Mouse (Mus musculus) CH12.LX (cell line): ENCODE measurements around the gene Skap1. TPM values are rescaled to one million over a fixed set of nuclear protein-coding genes. Genes with fewer than 3 reads are reported as not detected.

ENCODE experiments used
- DNase-seq: peaks from one replicate; pipeline ENCODE4 v3.0.0-alpha.2; 2013; ENCODE audit errors: extremely low read depth
- H3K27ac ChIP-seq: 2 replicates; pipeline ENCODE4 v1.5.1; 2012; ENCODE audit warnings: low read depth, mild to moderate bottlenecking, control low read depth, moderate library complexity; ENCODE audit not compliant: insufficient read depth
- H3K27me3 ChIP-seq: replicated peaks from 2 replicates; pipeline ENCODE3; 2012; ENCODE audit warnings: inconsistent platforms
- H3K36me3 ChIP-seq, 2 experiments: replicated peaks in 1 of 2; 2 replicates each; pipeline versions ENCODE3 to v1.6.1; 2012; ENCODE audit warnings: inconsistent platforms in 1 of 2, low read length in 1 of 2, mild to moderate bottlenecking in 1 of 2, mixed read lengths in 1 of 2, moderate library complexity in 1 of 2; ENCODE audit not compliant: control insufficient read depth in 1 of 2, insufficient read depth in 1 of 2
- H3K4me1 ChIP-seq, 2 experiments: 2 replicates each; pipeline ENCODE4 v1.6.1; 2012; ENCODE audit warnings: inconsistent platforms in 1 of 2, moderate library complexity in 1 of 2; ENCODE audit not compliant: insufficient read depth in 2 of 2, control insufficient read depth in 1 of 2
- H3K4me2 ChIP-seq: 2 replicates; pipeline ENCODE4 v1.6.1; 2012; ENCODE audit warnings: low read depth, mild to moderate bottlenecking, control low read depth; ENCODE audit not compliant: poor library complexity, insufficient read depth, severe bottlenecking
- H3K4me3 ChIP-seq, 3 experiments: fragments of 150-350 bp in 1 of 3; sonication (generic) in 1 of 3; replicated peaks in 1 of 3; 2 replicates each; pipeline versions ENCODE3 to v1.5.1; 2011 to 2012; ENCODE audit warnings: low read depth in 2 of 3, low read length in 2 of 3, mild to moderate bottlenecking in 2 of 3, moderate library complexity in 2 of 3, control low read depth in 1 of 3, improper control_type of control experiment in 1 of 3, inconsistent platforms in 1 of 3, mixed read lengths in 1 of 3; ENCODE audit not compliant: poor library complexity in 1 of 3
- H3K79me2 ChIP-seq: replicated peaks from 2 replicates; pipeline ENCODE4 v1.6.1; 2012; ENCODE audit warnings: mild to moderate bottlenecking, moderate library complexity; ENCODE audit not compliant: control insufficient read depth, poor library complexity, insufficient read depth, severe bottlenecking; ENCODE audit errors: extremely low read depth
- H3K9ac ChIP-seq: 2 replicates; pipeline ENCODE4 v1.6.1; 2012; ENCODE audit warnings: low read depth, mild to moderate bottlenecking, control low read depth, moderate library complexity; ENCODE audit not compliant: insufficient read depth
- H3K9me3 ChIP-seq: replicated peaks from 2 replicates; pipeline ENCODE3; 2012; ENCODE audit warnings: low read length, inconsistent platforms, mixed read lengths
- BHLHE40 ChIP-seq: IDR thresholded peaks from 2 replicates; pipeline ENCODE4 v1.6.1; 2011; ENCODE audit warnings: mild to moderate bottlenecking, low read depth, low read length, improper control_type of control experiment
- CHD1 ChIP-seq: IDR thresholded peaks from 2 replicates; pipeline ENCODE4 v1.6.1; 2012; ENCODE audit warnings: low read depth, low read length, improper control_type of control experiment, inconsistent platforms
- CHD2 ChIP-seq: IDR thresholded peaks from 2 replicates; pipeline ENCODE4 v1.6.1; 2011; ENCODE audit warnings: low read length, improper control_type of control experiment
- E2F4 ChIP-seq: IDR thresholded peaks from 2 replicates; pipeline ENCODE4 v1.6.1; 2011; ENCODE audit warnings: low read depth, low read length, improper control_type of control experiment; ENCODE audit not compliant: insufficient replicate concordance
- ELF1 ChIP-seq: IDR thresholded peaks from 2 replicates; pipeline ENCODE4 v1.6.1; 2014; ENCODE audit warnings: low read depth, mild to moderate bottlenecking, inconsistent platforms, low read length, improper control_type of control experiment
- EP300 ChIP-seq: IDR thresholded peaks from 2 replicates; pipeline ENCODE4 v1.6.1; 2011; ENCODE audit warnings: low read length, improper control_type of control experiment
- ETS1 ChIP-seq: conservative IDR thresholded peaks from 2 replicates; pipeline ENCODE4 v1.6.1; 2012; ENCODE audit warnings: low read depth, mild to moderate bottlenecking, inconsistent platforms, low read length, improper control_type of control experiment, moderate library complexity
- GABPA ChIP-seq: IDR thresholded peaks from 2 replicates; pipeline ENCODE4 v1.6.1; 2012; ENCODE audit warnings: low read depth, low read length, improper control_type of control experiment, inconsistent platforms; ENCODE audit not compliant: insufficient replicate concordance
- IRF4 ChIP-seq: IDR thresholded peaks from 2 replicates; pipeline ENCODE4 v1.6.1; 2014; ENCODE audit warnings: low read depth, mild to moderate bottlenecking, inconsistent platforms, low read length, improper control_type of control experiment
- JUN ChIP-seq: IDR thresholded peaks from 2 replicates; pipeline ENCODE4 v1.6.1; 2011; ENCODE audit warnings: low read depth, mild to moderate bottlenecking, low read length, improper control_type of control experiment, moderate library complexity; ENCODE audit not compliant: insufficient read depth
- JUND ChIP-seq: conservative IDR thresholded peaks from 2 replicates; pipeline ENCODE4 v1.6.1; 2011; ENCODE audit warnings: low read depth, low read length, improper control_type of control experiment
- MAFK ChIP-seq: IDR thresholded peaks from 2 replicates; pipeline ENCODE4 v1.6.1; 2011; ENCODE audit warnings: low read length, improper control_type of control experiment; ENCODE audit not compliant: insufficient replicate concordance
- MAX ChIP-seq: IDR thresholded peaks from 2 replicates; pipeline ENCODE4 v1.6.1; 2011; ENCODE audit warnings: low read length, improper control_type of control experiment
- MAZ ChIP-seq: IDR thresholded peaks from 2 replicates; pipeline ENCODE4 v1.6.1; 2012; ENCODE audit warnings: low read depth, mild to moderate bottlenecking, inconsistent platforms, low read length, improper control_type of control experiment, moderate library complexity
- MXI1 ChIP-seq: IDR thresholded peaks from 2 replicates; pipeline ENCODE4 v1.6.1; 2011; ENCODE audit warnings: mild to moderate bottlenecking, low read depth, low read length, improper control_type of control experiment
- MYC ChIP-seq: IDR thresholded peaks from 2 replicates; pipeline ENCODE4 v1.6.1; 2011; ENCODE audit warnings: low read depth, mild to moderate bottlenecking, improper control_type of control experiment, low read length
- NELFE ChIP-seq: IDR thresholded peaks from 2 replicates; pipeline ENCODE4 v1.6.1; 2011; ENCODE audit warnings: low read depth, low read length, improper control_type of control experiment
- NRF1 ChIP-seq: IDR thresholded peaks from 2 replicates; pipeline ENCODE4 v1.6.1; 2014; ENCODE audit warnings: low read depth, mild to moderate bottlenecking, inconsistent platforms, low read length, improper control_type of control experiment, moderate library complexity
- PAX5 ChIP-seq: IDR thresholded peaks from 2 replicates; pipeline ENCODE4 v1.6.1; 2012; ENCODE audit warnings: low read length, inconsistent platforms, mixed read lengths
- SMC3 ChIP-seq: IDR thresholded peaks from 2 replicates; pipeline ENCODE4 v1.6.1; 2011; ENCODE audit warnings: low read depth, low read length, improper control_type of control experiment
- TBP ChIP-seq: conservative IDR thresholded peaks from 2 replicates; pipeline ENCODE4 v1.6.1; 2011; ENCODE audit warnings: low read depth, low read length, improper control_type of control experiment
- TCF12 ChIP-seq: IDR thresholded peaks from 2 replicates; pipeline ENCODE4 v1.6.1; 2014; ENCODE audit warnings: low read depth, mild to moderate bottlenecking, inconsistent platforms, low read length, improper control_type of control experiment
- UBTF ChIP-seq: IDR thresholded peaks from 2 replicates; pipeline ENCODE4 v1.6.1; 2012; ENCODE audit warnings: low read depth, mild to moderate bottlenecking, inconsistent platforms, low read length, improper control_type of control experiment, moderate library complexity
- USF1 ChIP-seq: IDR thresholded peaks from 2 replicates; pipeline ENCODE4 v1.6.1; 2014; ENCODE audit warnings: low read depth, mild to moderate bottlenecking, inconsistent platforms, low read length, improper control_type of control experiment
- USF2 ChIP-seq: conservative IDR thresholded peaks from 2 replicates; pipeline ENCODE4 v1.6.1; 2011; ENCODE audit warnings: low read depth, low read length, improper control_type of control experiment
- ZKSCAN1 ChIP-seq: IDR thresholded peaks from 2 replicates; pipeline ENCODE4 v1.6.1; 2012; ENCODE audit warnings: low read depth, inconsistent platforms, low read length, improper control_type of control experiment, borderline replicate concordance
- ZMIZ1 ChIP-seq: IDR thresholded peaks from 2 replicates; pipeline ENCODE4 v1.6.1; 2012; ENCODE audit warnings: low read depth, mild to moderate bottlenecking, inconsistent platforms, low read length, improper control_type of control experiment
- ZNF384 ChIP-seq: IDR thresholded peaks from 2 replicates; pipeline ENCODE4 v1.6.1; 2012; ENCODE audit warnings: low read depth, low read length, improper control_type of control experiment, inconsistent platforms
- dilution Hi-C: fragments of 300-500 bp; cut with MboI; formaldehyde crosslinking; loops from 2 replicates; pipeline ENCODE4 v1.14.3; 2020; ENCODE audit warnings: low sequenced_read_pairs; ENCODE audit not compliant: extremely low pct_unique_long_range_greater_than_20kb, extremely low pct_ligation_motif_present
- in situ Hi-C: fragments of 300-500 bp; cut with MboI; formaldehyde crosslinking; loops from 3 replicates; pipeline ENCODE4 v1.14.3; 2019; ENCODE audit warnings: low sequenced_read_pairs, low pct_ligation_motif_present, low pct_unique_long_range_greater_than_20kb, mixed read lengths
- polyA plus RNA-seq: library from polyadenylated mRNA; unstranded; fragments of >175 nt; gene quantifications from 2 replicates; pipeline ENCODE4 v1.2.1, GENCODE M21; 2012; ENCODE audit warnings: low read depth; ENCODE audit not compliant: insufficient read length
- total RNA-seq, 2 experiments: library from RNA; depleted of rRNA; stranded (reverse); fragments of 300-350 nt in 1 of 2; fragments of >200 nt in 1 of 2; gene quantifications; 2 replicates each; pipeline ENCODE4 v1.2.3; 2012 to 2014

Gene Skap1
- total and polyA plus RNA-seq, 3 experiments = not detected

- TF ChIP-seq MAX (peak; percentile 68; the same call in 1 of the 2 replicates), NELFE (peak; percentile 75), MYC (peak; percentile 93), TCF12 (peak; percentile 99), NRF1 (no peak), USF2 (no peak), USF1 (no peak), ZMIZ1 (peak; percentile 64), ETS1 (peak; percentile 98), JUN (peak; percentile 57)
Measured at GRCm38 (mm10) chr11:96774536-96774935, 310.1 kb downstream of the Skap1 start (continued).

- H3K9me3 ChIP-seq = no peaks in the 10 kb centered on the region
- peaks cover 24% of the 10 kb centered on the region for H3K79me2 ChIP-seq
- H3K9ac ChIP-seq = peak overlapping the region; percentile 87
- H3K27ac ChIP-seq = peak overlapping the region; percentile 83
- dilution Hi-C loops (no loop called here), in situ Hi-C loops (loop anchor here (5.0 kb wide), 1 partner anchor 77 kb away; no protein-coding TSS in a partner anchor)
- peak overlapping the region; percentile 93 for H3K4me2 ChIP-seq
- H3K27me3 ChIP-seq = no peaks in the 10 kb centered on the region
- peaks cover 30 to 35% of the 10 kb centered on the region in 2 experiments for H3K4me1 ChIP-seq
- H3K4me3 ChIP-seq = peak overlapping the region; percentile 55 to 80 (median 74)
- peak; percentile 43 for DNase-seq
- TF ChIP-seq BHLHE40 = no peak
- 0 out of 2 replicates have a peak, but pooled peaks have one; percentile 10 for TF ChIP-seq UBTF
- TF ChIP-seq, all 38 proteins: peak for 1
- H3K36me3 ChIP-seq = peaks cover 34 to 40% of the 10 kb centered on the region in 2 experiments
Measured at GRCm38 (mm10) chr11:96775063-96775462, 310.7 kb downstream of the Skap1 start.

GRCm38 (mm10) chr11:96775665-96776064 is 311.3 kb downstream of the Skap1 start:
- DNase-seq = peak; percentile 94
- peaks cover 27 to 29% of the 10 kb centered on the region in 2 experiments for H3K4me1 ChIP-seq
- no peaks in the 10 kb centered on the region for H3K27me3 ChIP-seq
- in situ Hi-C loops = loop anchor here (5.0 kb wide), 1 partner anchor 77 kb away; no protein-coding TSS in a partner anchor
- H3K4me2 ChIP-seq = peak overlapping the region; percentile 93
- H3K79me2 ChIP-seq = peaks cover 24% of the 10 kb centered on the region
- peak overlapping the region; percentile 87 for H3K9ac ChIP-seq
- peak overlapping the region; percentile 55 to 80 (median 74) for H3K4me3 ChIP-seq
- peaks cover 28 to 34% of the 10 kb centered on the region in 2 experiments for H3K36me3 ChIP-seq
- dilution Hi-C loops = no loop called here
- H3K9me3 ChIP-seq = no peaks in the 10 kb centered on the region
- H3K27ac ChIP-seq = peak overlapping the region; percentile 83
- TF ChIP-seq NELFE (0 out of 2 replicates have a peak, but pooled peaks have one; percentile 42), EP300 (peak; percentile 84), ZMIZ1 (no peak), BHLHE40 (peak; percentile 59), GABPA (no peak), CHD1 (0 out of 2 replicates have a peak, but pooled peaks have one; percentile 86), MAX (0 out of 2 replicates have a peak, but pooled peaks have one; percentile 47), PAX5 (no peak), ETS1 (peak; percentile 65), MYC (0 out of 2 replicates have a peak, but pooled peaks have one; percentile 16), SMC3 (no peak), ZNF384 (peak; percentile 91), E2F4 (0 out of 2 replicates have a peak, but pooled peaks have one; percentile 21), TCF12 (peak; percentile 81), JUND (peak; percentile 39; the same call in 1 of the 2 replicates), IRF4 (peak; percentile 79), ZKSCAN1 (no peak), CHD2 (peak; percentile 72), MXI1 (peak; percentile 69; the same call in 1 of the 2 replicates), ELF1 (peak; percentile 51), MAZ (peak; percentile 54; the same call in 1 of the 2 replicates), TBP (peak; percentile 68; the same call in 1 of the 2 replicates), MAFK (peak; percentile 67; the same call in 1 of the 2 replicates)
